Mouse (Mus musculus) thymus, adult 2 months (tissue): Measurements from ENCODE around the gene Gna11. TPM values are rescaled to one million over a fixed set of nuclear protein-coding genes. Genes with fewer than 3 reads are reported as not detected.

Experiments
- DNase-seq: peaks from one replicate; pipeline ENCODE4 v3.0.0; 2021
- H3K27ac ChIP-seq: fragments of 200-500 bp; 2 replicates; pipeline ENCODE4 v1.5.1; 2012; ENCODE audit warnings: low read length, control low read depth; ENCODE audit not compliant: control insufficient read depth, insufficient read depth
- H3K27me3 ChIP-seq: fragments of 200-500 bp; 2 replicates; pipeline ENCODE4 v1.6.1; 2012; ENCODE audit warnings: mild to moderate bottlenecking, low read length, moderate library complexity, mixed read lengths; ENCODE audit not compliant: control insufficient read depth, insufficient read depth
- H3K36me3 ChIP-seq: fragments of 200-500 bp; 2 replicates; pipeline ENCODE4 v1.6.1; 2012; ENCODE audit warnings: mild to moderate bottlenecking, low read length, moderate library complexity; ENCODE audit not compliant: control insufficient read depth, insufficient read depth
- H3K4me1 ChIP-seq: fragments of 200-500 bp; replicated peaks from 2 replicates; pipeline ENCODE4 v1.6.1; 2012; ENCODE audit warnings: low read length; ENCODE audit not compliant: control insufficient read depth, insufficient read depth
- H3K4me3 ChIP-seq: fragments of 200-500 bp; 2 replicates; pipeline ENCODE4 v1.5.1; 2012; ENCODE audit warnings: mild to moderate bottlenecking, low read length, control low read depth, moderate library complexity; ENCODE audit not compliant: control insufficient read depth, insufficient read depth
- CTCF ChIP-seq: fragments of 200-500 bp; IDR thresholded peaks from 2 replicates; pipeline ENCODE4 v1.5.1; 2012; ENCODE audit warnings: mild to moderate bottlenecking, control low read depth, low read length, moderate library complexity, borderline replicate concordance; ENCODE audit not compliant: control insufficient read depth, poor library complexity, insufficient read depth; ENCODE audit errors: extremely low read depth
- POLR2A ChIP-seq: fragments of 200-500 bp; IDR thresholded peaks from 2 replicates; pipeline ENCODE4 v1.6.1; 2012; ENCODE audit warnings: mild to moderate bottlenecking, low read length, control low read depth, moderate library complexity; ENCODE audit not compliant: control insufficient read depth, poor library complexity, insufficient read depth; ENCODE audit errors: extremely low read depth
- WGBS: fragments of 180-500 bp; shearing (Covaris S2); methylation state at CpG from one replicate; pipeline ENCODE4 v1.1.7; 2018; 5-methylcytosine and 5-hydroxymethylcytosine counted together
- polyA plus RNA-seq: library from polyadenylated mRNA; depleted of rRNA; stranded (reverse); fragments of >200 nt; gene quantifications from 2 replicates; pipeline ENCODE4 v1.2.3, GENCODE M21; 2012

Gene Gna11
- polyA plus RNA-seq, 1 experiment, result 81.0 TPM

GRCm38 (mm10) chr10:81559627-81560539, 14.9 kb upstream of the Gna11 start:
- H3K36me3 ChIP-seq, result peaks cover 25% of the 10 kb centered on the region
- H3K27ac ChIP-seq, result peak overlapping the region; percentile 92
- peak; percentile 86 for DNase-seq
- 0 out of 2 replicates have a peak, but pooled peaks have one; percentile 43 for TF ChIP-seq CTCF
- peak; percentile 55; the same call in 1 of the 2 replicates for TF ChIP-seq POLR2A
- H3K4me3 ChIP-seq, result peak overlapping the region; percentile 90
- H3K27me3 ChIP-seq, result no peaks in the 10 kb centered on the region
- H3K4me1 ChIP-seq, result peaks cover 44% of the 10 kb centered on the region
- WGBS, result under 1% methylated on average over 36 of the region's 36 CpGs

GRCm38 (mm10) chr10:81559163-81559626, 14.2 kb upstream of the Gna11 start, which contains the start of gene Aes:
Aes (plus strand) TSS chr10:81559488.
- DNase-seq, result peak; percentile 90
- TF ChIP-seq CTCF (no peak), POLR2A (peak; percentile 63)
- peak within 1 kb of the TSS; percentile 90 for H3K4me3 ChIP-seq
- H3K27me3 ChIP-seq, result no peaks in the 10 kb centered on the region
- peaks cover 37% of the 10 kb centered on the region for H3K4me1 ChIP-seq
- peaks cover 19% of the 10 kb centered on the region; the same call in 1 of the 2 replicates for H3K36me3 ChIP-seq
- H3K27ac ChIP-seq, result peak within 1 kb of the TSS; percentile 92
- WGBS, result 2% methylated on average over 46 of the region's 53 CpGs

GRCm38 (mm10) chr10:81557491-81557890, 12.5 kb upstream of the Gna11 start:
- no peak for DNase-seq
- no peaks in the 10 kb centered on the region for H3K27me3 ChIP-seq
- no peak overlapping the region for H3K4me3 ChIP-seq
- H3K27ac ChIP-seq, result no peak overlapping the region
- WGBS, result 41% methylated on average over 1 of the region's 1 CpGs
- peaks cover 10% of the 10 kb centered on the region; the same call in 1 of the 2 replicates for H3K36me3 ChIP-seq
- TF ChIP-seq CTCF (no peak), POLR2A (no peak)
- H3K4me1 ChIP-seq, result peaks cover 25% of the 10 kb centered on the region

- Histone ChIP-seq H3K36me3 (no peaks in the 10 kb centered on the region), H3K4me3 (no peak overlapping the region), H3K4me1 (peaks cover 21% of the 10 kb centered on the region), H3K27me3 (no peaks in the 10 kb centered on the region), H3K27ac (no peak overlapping the region)
- no peak for DNase-seq
- TF ChIP-seq POLR2A (no peak), CTCF (0 out of 2 replicates have a peak, but pooled peaks have one; percentile 34)
- WGBS, result 87% methylated on average over 3 of the region's 3 CpGs
Measured at GRCm38 (mm10) chr10:81556282-81556681, 11.3 kb upstream of the Gna11 start.

GRCm38 (mm10) chr10:81553807-81554755, 9.1 kb upstream of the Gna11 start:
- H3K4me1 ChIP-seq, result peaks cover 25% of the 10 kb centered on the region
- DNase-seq, result no peak
- no peaks in the 10 kb centered on the region for H3K36me3 ChIP-seq
- TF ChIP-seq POLR2A (no peak), CTCF (no peak)
- 86% methylated on average over 6 of the region's 6 CpGs for WGBS
- H3K27me3 ChIP-seq, result no peaks in the 10 kb centered on the region
- H3K27ac ChIP-seq, result no peak overlapping the region
- no peak overlapping the region for H3K4me3 ChIP-seq

- peaks cover 21% of the 10 kb centered on the region for H3K4me1 ChIP-seq
- DNase-seq, result peak; percentile 48
Measured at GRCm38 (mm10) chr10:81553232-81553631, 8.2 kb upstream of the Gna11 start.

More at GRCm38 (mm10) chr10:81553232-81553631, 8.2 kb upstream of the Gna11 start:
- WGBS, result 95% methylated on average over 5 of the region's 5 CpGs
- Histone ChIP-seq H3K27me3 (no peaks in the 10 kb centered on the region), H3K36me3 (no peaks in the 10 kb centered on the region), H3K4me3 (no peak overlapping the region), H3K27ac (no peak overlapping the region)
- TF ChIP-seq CTCF, result peak; percentile 75; the same call in 1 of the 2 replicates
- no peak for TF ChIP-seq POLR2A
